ENCODE assay signal across 8 mouse cellular contexts in the genomic region with DNA sequence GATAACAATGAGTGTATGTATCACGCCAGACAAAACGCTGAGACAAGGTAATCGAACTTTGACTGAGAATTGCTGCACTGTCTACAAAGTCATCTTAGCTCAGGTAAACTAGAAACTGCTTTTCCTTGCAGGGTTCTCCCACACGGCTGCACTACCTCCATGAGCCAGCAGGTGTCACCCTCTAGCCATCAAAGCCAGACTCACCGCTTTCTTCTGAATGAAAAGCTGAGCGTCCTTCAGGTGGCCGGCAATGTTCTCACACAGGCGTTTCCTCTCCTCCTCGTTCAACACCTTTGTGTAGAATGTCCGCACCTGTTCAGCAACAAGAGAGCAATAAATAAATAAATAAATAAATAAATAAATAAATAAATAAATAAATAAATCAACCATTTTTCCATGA. TPM values are rescaled to one million over a fixed set of nuclear protein-coding genes. Genes with fewer than 3 reads are reported as not detected.
DNase-seq lines count a peak whose midpoint lies in the region; ATAC-seq and TF ChIP-seq lines count a peak whose summit lies in the region.

No protein-coding gene starts in this region.

- H3K4me1 ChIP-seq in MEL (ENCODE audit: control insufficient read depth in 1 of 2, insufficient read depth in 2 of 2, low read length in 2 of 2): no peaks in the 10 kb centered on the region
- H3K4me1 ChIP-seq in forebrain, embryonic 16.5 days (replicated peaks; ENCODE audit: control insufficient read depth, insufficient read depth, low read length): no peaks in the 10 kb centered on the region
- H3K4me1 ChIP-seq in hindbrain, embryonic 13.5 days (replicated peaks): no peaks in the 10 kb centered on the region

- H3K27me3 ChIP-seq in MEL (ENCODE audit: control insufficient read depth in 1 of 2, insufficient read depth in 2 of 2, low read length in 2 of 2): no peaks in the 10 kb centered on the region
- no peaks in the 10 kb centered on the region for H3K27me3 ChIP-seq in forebrain, embryonic 16.5 days (replicated peaks; ENCODE audit: control insufficient read depth, insufficient read depth, low read length)
- H3K27me3 ChIP-seq in hindbrain, embryonic 13.5 days: no peaks in the 10 kb centered on the region

- 18% methylated on average over 10 of the region's 10 CpGs for WGBS in forebrain, embryonic 16.5 days
- WGBS in hindbrain, embryonic 13.5 days: 23% methylated on average over 10 of the region's 10 CpGs

- H3K4me3 ChIP-seq in MEL (ENCODE audit: control insufficient read depth in 1 of 2, insufficient read depth in 1 of 2, low read depth in 2 of 2, low read length in 2 of 2): no peak overlapping the region
- H3K4me3 ChIP-seq in forebrain, embryonic 16.5 days (replicated peaks; ENCODE audit: low read length): no peak overlapping the region
- H3K4me3 ChIP-seq in hindbrain, embryonic 13.5 days: no peak overlapping the region

- H3K4me2 ChIP-seq in forebrain, embryonic 16.5 days (ENCODE audit: low read length): no peak overlapping the region
- no peak overlapping the region for H3K4me2 ChIP-seq in hindbrain, embryonic 13.5 days

- no peak for TF ChIP-seq POLR2A in MEL (IDR thresholded peaks at IDR 0.05; ENCODE audit: control insufficient read depth in 1 of 2, insufficient read depth in 1 of 2, low read depth in 1 of 2, low read length in 2 of 2, poor library complexity in 1 of 2)

- no peak for TF ChIP-seq EP300 in MEL (IDR thresholded peaks at IDR 0.05; ENCODE audit: low read depth in 1 of 2, low read length in 2 of 2)

- H3K27ac ChIP-seq in MEL (ENCODE audit: control insufficient read depth, low read depth, low read length): no peak overlapping the region
- no peak overlapping the region for H3K27ac ChIP-seq in forebrain, embryonic 16.5 days (ENCODE audit: low read length)
- H3K27ac ChIP-seq in hindbrain, embryonic 13.5 days: no peak overlapping the region

- no peaks in the 10 kb centered on the region for H3K79me2 ChIP-seq in MEL (ENCODE audit: control insufficient read depth, insufficient read depth, low read length, poor library complexity)

- H3K36me3 ChIP-seq in MEL (ENCODE audit: control insufficient read depth in 1 of 2, insufficient read depth in 2 of 2, low read length in 2 of 2): peaks cover 0 to 28% of the 10 kb centered on the region in 2 experiments; a peak in 2 of 4 replicates
- peaks cover 19% of the 10 kb centered on the region for H3K36me3 ChIP-seq in forebrain, embryonic 16.5 days (ENCODE audit: control insufficient read depth, insufficient read depth)
- peaks cover 74% of the 10 kb centered on the region for H3K36me3 ChIP-seq in hindbrain, embryonic 13.5 days

- peak; percentile 96 for TF ChIP-seq RAD21 in MEL (IDR thresholded peaks at IDR 0.05; ENCODE audit: low read depth, low read length)

- H3K9ac ChIP-seq in MEL (ENCODE audit: control insufficient read depth, low read depth, low read length, poor library complexity, severe bottlenecking): no peak overlapping the region
- no peak overlapping the region for H3K9ac ChIP-seq in forebrain, embryonic 16.5 days (replicated peaks; ENCODE audit: low read depth, low read length)
- H3K9ac ChIP-seq in hindbrain, embryonic 13.5 days: no peak overlapping the region

- DNase-seq in MEL (ENCODE audit: low read depth, low spot score): peak; percentile 67
- peak; percentile 63 for DNase-seq in layer of hippocampus, adult 9-11 months
- DNase-seq in lung, postnatal 36 days: peak; percentile 90
- DNase-seq in retina, postnatal 1 day: peak; percentile 79
- DNase-seq in thymus, postnatal 4 days: peak; percentile 92

- peak; percentile 53 for ATAC-seq in cerebellum, adult (ENCODE audit: insufficient number of reproducible peaks, low FRiP score, low TSS enrichment)
- peak; percentile 54; the same call in 1 of the 2 replicates for ATAC-seq in forebrain, embryonic 16.5 days
- peak; percentile 85 for ATAC-seq in hindbrain, embryonic 13.5 days (ENCODE audit: low FRiP score)

- H3K9me3 ChIP-seq in MEL (replicated peaks; ENCODE audit: insufficient read depth, low read length): no peaks in the 10 kb centered on the region
- H3K9me3 ChIP-seq in forebrain, embryonic 16.5 days (ENCODE audit: control insufficient read depth, low read length): no peaks in the 10 kb centered on the region
- no peaks in the 10 kb centered on the region for H3K9me3 ChIP-seq in hindbrain, embryonic 13.5 days

- TF ChIP-seq CTCF in MEL (IDR thresholded peaks at IDR 0.05 in 2 of 3, conservative IDR thresholded peaks at IDR 0.05 in 1 of 3; ENCODE audit: control insufficient read depth in 1 of 3, insufficient read depth in 1 of 3, low read depth in 2 of 3, low read length in 3 of 3, poor library complexity in 1 of 3, severe bottlenecking in 1 of 3): peak; percentile 95 to 98 (median 95)

TF ChIP-seq in MEL, 35 proteins besides CTCF, POLR2A, EP300 and RAD21:
- no peak for TF ChIP-seq ETS1 (IDR thresholded peaks at IDR 0.05; ENCODE audit: low read depth, low read length)
- TF ChIP-seq ZC3H11A (IDR thresholded peaks at IDR 0.05; ENCODE audit: low read depth, low read length): peak; percentile 92
- peak; percentile 97 for TF ChIP-seq SMC3 (IDR thresholded peaks at IDR 0.05; ENCODE audit: low read depth, low read length)
- TF ChIP-seq HCFC1 (IDR thresholded peaks at IDR 0.05; ENCODE audit: low read depth, low read length): no peak
- no peak for TF ChIP-seq POLR2AphosphoS5 (IDR thresholded peaks at IDR 0.05; ENCODE audit: borderline replicate concordance, low read depth, low read length)
- no peak for TF ChIP-seq SIN3A (IDR thresholded peaks at IDR 0.05; ENCODE audit: low read length)
- no peak for TF ChIP-seq TBP (IDR thresholded peaks at IDR 0.05; ENCODE audit: low read depth, low read length)
- TF ChIP-seq E2F4 (IDR thresholded peaks at IDR 0.05; ENCODE audit: borderline replicate concordance, low read depth, low read length): no peak
- no peak for TF ChIP-seq POLR2AphosphoS2 (IDR thresholded peaks at IDR 0.05; ENCODE audit: low read length)

RNA-seq across cellular contexts. Expression of gene Cat, which starts 28.3 kb away (rescaled TPM):
- 36.4 and 48.3 TPM in 2 replicates for total RNA-seq in MEL (2012; rRNA removed)
- 10 to 100 TPM; 74.3 to 82.0 TPM for polyA plus RNA-seq in MEL (2012; ENCODE audit: insufficient read depth in 1 of 2, insufficient read length in 2 of 2, low read depth in 1 of 2, low replicate concordance in 2 of 2, missing spikeins in 1 of 2)
- polyA plus RNA-seq in forebrain, embryonic 16.5 days (2015; fragmentation: Nextera tagmentation; extraction: Ambion mirVana): 70.9 and 79.3 TPM in 2 replicates
- polyA plus RNA-seq in hindbrain, embryonic 13.5 days (2015; fragmentation: Nextera tagmentation; extraction: Ambion mirVana): 74.1 and 77.8 TPM in 2 replicates

RNA-seq across cellular contexts. Expression of gene Elf5, which starts 45.2 kb away (rescaled TPM):
- not detected in 2 replicates for total RNA-seq in MEL (2012; rRNA removed)
- polyA plus RNA-seq in MEL (2012; ENCODE audit: insufficient read depth in 1 of 2, insufficient read length in 2 of 2, low read depth in 1 of 2, low replicate concordance in 2 of 2, missing spikeins in 1 of 2): under 1 TPM in 1 of 2 experiments, not detected in 1; 0.07 TPM
- 0.16 TPM in 1 of 2 replicates, not detected in the other for polyA plus RNA-seq in forebrain, embryonic 16.5 days (2015; fragmentation: Nextera tagmentation; extraction: Ambion mirVana)
- polyA plus RNA-seq in hindbrain, embryonic 13.5 days (2015; fragmentation: Nextera tagmentation; extraction: Ambion mirVana): not detected in 2 replicates
